Mouse (Mus musculus) heart, embryonic 16.5 days (tissue): ENCODE measurements at regions not wholly inside any gene's neighbourhood (a gene's known extent, or its start where the extent isn't known, plus 50 kb on each side); places are given as distances from the start of the nearest gene placed in this dataset.

Experiments used
- ATAC-seq: fragments of 200-750 bp; cut with Nextera tagmentation; replicated peaks from 2 replicates; pipeline ENCODE4 v1.8.0; 2017; ENCODE audit warnings: moderate number of reproducible peaks; ENCODE audit not compliant: insufficient read depth, low FRiP score; ENCODE audit errors: extremely low read depth
- H3K27ac ChIP-seq: fragments of 300-500 bp; sonication (generic); 2 replicates; pipeline ENCODE4 v1.5.1; 2014; ENCODE audit warnings: mild to moderate bottlenecking, low read length, control low read depth, moderate library complexity
- H3K27me3 ChIP-seq: fragments of 300-500 bp; sonication (generic); 2 replicates; pipeline ENCODE4 v1.6.1; 2014; ENCODE audit warnings: low read length, mixed read lengths; ENCODE audit not compliant: control insufficient read depth, insufficient read depth
- H3K36me3 ChIP-seq: fragments of 300-500 bp; sonication (generic); 2 replicates; pipeline ENCODE4 v1.6.1; 2014; ENCODE audit not compliant: control insufficient read depth, insufficient read depth
- H3K4me1 ChIP-seq: fragments of 300-500 bp; sonication (generic); 2 replicates; pipeline ENCODE4 v1.6.1; 2014; ENCODE audit warnings: low read length, mixed read lengths; ENCODE audit not compliant: control insufficient read depth, insufficient read depth
- H3K4me2 ChIP-seq: fragments of 300-500 bp; sonication (generic); 2 replicates; pipeline ENCODE4 v1.6.1; 2014; ENCODE audit warnings: low read depth, mild to moderate bottlenecking, control low read depth, low read length
- H3K4me3 ChIP-seq: fragments of 300-500 bp; sonication (generic); 2 replicates; pipeline ENCODE4 v1.5.1; 2014; ENCODE audit warnings: mild to moderate bottlenecking, control low read depth, low read length
- H3K9ac ChIP-seq: fragments of 300-500 bp; sonication (generic); 2 replicates; pipeline ENCODE4 v1.6.1; 2014; ENCODE audit warnings: low read length, control low read depth
- H3K9me3 ChIP-seq: fragments of 300-500 bp; sonication (generic); replicated peaks from 2 replicates; pipeline ENCODE4 v1.6.1; 2016; ENCODE audit warnings: low read length; ENCODE audit not compliant: control insufficient read depth
- WGBS: fragments of 180-500 bp; shearing (Covaris S2); extraction: QIAGEN DNeasy Blood & Tissue Kit; methylation state at CpG from one replicate; pipeline ENCODE4 v1.1.7; 2014; 5-methylcytosine and 5-hydroxymethylcytosine counted together

- 80% methylated on average over 3 of the region's 3 CpGs for WGBS
- Histone ChIP-seq H3K4me1 (no peaks in the 10 kb centered on the region), H3K4me2 (no peak overlapping the region), H3K9ac (no peak overlapping the region), H3K36me3 (no peaks in the 10 kb centered on the region), H3K27me3 (no peaks in the 10 kb centered on the region), H3K9me3 (no peaks in the 10 kb centered on the region), H3K4me3 (no peak overlapping the region), H3K27ac (no peak overlapping the region)
- no peak for ATAC-seq
These were observed 664.1 kb downstream of the Lrriq3 start for GRCm38 (mm10) chr3:155757285-155757684.

- no peak overlapping the region for H3K9ac ChIP-seq
- no peaks in the 10 kb centered on the region for H3K4me1 ChIP-seq
- 76% methylated on average over 1 of the region's 1 CpGs for WGBS
- no peak overlapping the region for H3K27ac ChIP-seq
- H3K27me3 ChIP-seq = no peaks in the 10 kb centered on the region
- H3K36me3 ChIP-seq = no peaks in the 10 kb centered on the region
- no peak overlapping the region for H3K4me3 ChIP-seq
- no peak overlapping the region for H3K4me2 ChIP-seq
- no peak for ATAC-seq
- no peaks in the 10 kb centered on the region for H3K9me3 ChIP-seq
These were observed 682.8 kb downstream of the Lrriq3 start for GRCm38 (mm10) chr3:155776019-155776418.

GRCm38 (mm10) chr3:155777025-155777424 is 683.8 kb downstream of the Lrriq3 start:
- WGBS = 74% methylated on average over 1 of the region's 1 CpGs
- no peak overlapping the region for H3K4me3 ChIP-seq
- H3K4me2 ChIP-seq = no peak overlapping the region
- H3K36me3 ChIP-seq = no peaks in the 10 kb centered on the region
- H3K4me1 ChIP-seq = no peaks in the 10 kb centered on the region
- H3K9me3 ChIP-seq = no peaks in the 10 kb centered on the region
- no peaks in the 10 kb centered on the region for H3K27me3 ChIP-seq
- no peak overlapping the region for H3K27ac ChIP-seq
- no peak overlapping the region for H3K9ac ChIP-seq
- ATAC-seq = no peak

GRCm38 (mm10) chr3:155815693-155816092 is 722.5 kb downstream of the Lrriq3 start:
- no peaks in the 10 kb centered on the region for H3K36me3 ChIP-seq
- H3K27ac ChIP-seq = no peak overlapping the region
- no peak overlapping the region for H3K4me3 ChIP-seq
- ATAC-seq = no peak
- H3K9me3 ChIP-seq = no peaks in the 10 kb centered on the region
- no peak overlapping the region for H3K9ac ChIP-seq
- no peaks in the 10 kb centered on the region for H3K27me3 ChIP-seq
- H3K4me2 ChIP-seq = no peak overlapping the region
- 57% methylated on average over 2 of the region's 2 CpGs for WGBS
- H3K4me1 ChIP-seq = no peaks in the 10 kb centered on the region

GRCm38 (mm10) chr3:155824863-155825262 is 731.6 kb downstream of the Lrriq3 start:
- 87% methylated on average over 2 of the region's 2 CpGs for WGBS
- no peaks in the 10 kb centered on the region for H3K9me3 ChIP-seq
- ATAC-seq = no peak
- H3K9ac ChIP-seq = no peak overlapping the region
- H3K4me3 ChIP-seq = no peak overlapping the region
- no peak overlapping the region for H3K27ac ChIP-seq
- no peaks in the 10 kb centered on the region for H3K27me3 ChIP-seq
- no peaks in the 10 kb centered on the region for H3K4me1 ChIP-seq
- H3K36me3 ChIP-seq = no peaks in the 10 kb centered on the region
- H3K4me2 ChIP-seq = no peak overlapping the region

GRCm38 (mm10) chr3:155866286-155866685 is 695.3 kb upstream of the Negr1 start:
- H3K4me1 ChIP-seq = no peaks in the 10 kb centered on the region
- H3K9ac ChIP-seq = no peak overlapping the region
- no peaks in the 10 kb centered on the region for H3K27me3 ChIP-seq
- H3K4me2 ChIP-seq = no peak overlapping the region
- no peak for ATAC-seq
- H3K27ac ChIP-seq = no peak overlapping the region
- no peaks in the 10 kb centered on the region for H3K36me3 ChIP-seq
- H3K4me3 ChIP-seq = no peak overlapping the region
- H3K9me3 ChIP-seq = no peaks in the 10 kb centered on the region

GRCm38 (mm10) chr3:155875696-155876095 is 685.9 kb upstream of the Negr1 start:
- ATAC-seq = no peak
- Histone ChIP-seq H3K9me3 (no peaks in the 10 kb centered on the region), H3K36me3 (no peaks in the 10 kb centered on the region), H3K27me3 (no peaks in the 10 kb centered on the region), H3K4me1 (no peaks in the 10 kb centered on the region), H3K4me2 (no peak overlapping the region), H3K4me3 (no peak overlapping the region), H3K9ac (no peak overlapping the region), H3K27ac (no peak overlapping the region)
- 86% methylated on average over 3 of the region's 3 CpGs for WGBS

- Histone ChIP-seq H3K27ac (no peak overlapping the region), H3K4me3 (no peak overlapping the region), H3K36me3 (no peaks in the 10 kb centered on the region), H3K27me3 (no peaks in the 10 kb centered on the region), H3K9me3 (no peaks in the 10 kb centered on the region), H3K4me1 (no peaks in the 10 kb centered on the region), H3K9ac (no peak overlapping the region), H3K4me2 (no peak overlapping the region)
- ATAC-seq = no peak
- WGBS = 83% methylated on average over 2 of the region's 2 CpGs
These were observed 683.2 kb upstream of the Negr1 start for GRCm38 (mm10) chr3:155878401-155878800.

GRCm38 (mm10) chr3:155880722-155881121 is 680.9 kb upstream of the Negr1 start:
- H3K4me1 ChIP-seq = no peaks in the 10 kb centered on the region
- no peaks in the 10 kb centered on the region for H3K9me3 ChIP-seq
- ATAC-seq = no peak
- H3K36me3 ChIP-seq = no peaks in the 10 kb centered on the region
- no peak overlapping the region for H3K9ac ChIP-seq
- H3K27me3 ChIP-seq = no peaks in the 10 kb centered on the region
- H3K27ac ChIP-seq = no peak overlapping the region
- H3K4me3 ChIP-seq = no peak overlapping the region
- no peak overlapping the region for H3K4me2 ChIP-seq
- WGBS = 71% methylated on average over 4 of the region's 4 CpGs

- H3K27me3 ChIP-seq = no peaks in the 10 kb centered on the region
- no peak overlapping the region for H3K9ac ChIP-seq
These were observed 645.6 kb upstream of the Negr1 start for GRCm38 (mm10) chr3:155915981-155916380.

More at GRCm38 (mm10) chr3:155915981-155916380, 645.6 kb upstream of the Negr1 start:
- Histone ChIP-seq H3K9me3 (no peaks in the 10 kb centered on the region), H3K4me1 (no peaks in the 10 kb centered on the region), H3K4me2 (no peak overlapping the region), H3K36me3 (no peaks in the 10 kb centered on the region), H3K4me3 (no peak overlapping the region), H3K27ac (no peak overlapping the region)
- WGBS = 70% methylated on average over 6 of the region's 6 CpGs
- no peak for ATAC-seq
